ENCODE assay signal across 7 mouse cellular contexts in the genomic region with DNA sequence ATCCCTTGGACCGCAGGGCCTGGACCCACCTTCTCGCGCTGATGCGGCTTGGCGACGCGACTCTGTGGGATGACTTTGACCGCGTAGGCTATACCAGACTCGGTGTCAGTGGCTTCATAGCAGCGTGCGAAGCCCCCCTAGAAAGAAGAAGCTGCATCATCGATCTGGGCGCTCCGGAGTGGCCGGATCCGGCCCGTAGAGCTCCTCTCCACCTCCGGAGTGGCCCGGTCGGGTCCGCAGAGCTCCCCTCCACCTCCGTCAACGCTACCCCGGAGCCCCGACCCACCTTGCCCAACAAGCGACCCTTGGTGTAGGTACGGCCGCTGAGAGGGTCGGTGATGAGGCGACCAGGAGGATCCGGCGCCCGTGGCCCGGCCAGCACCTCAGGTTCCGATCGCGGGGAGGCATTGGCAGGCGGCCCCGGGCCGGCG. TPM values are rescaled to one million over a fixed set of nuclear protein-coding genes. Genes with fewer than 3 reads are reported as not detected.
DNase-seq lines count a peak whose midpoint lies in the region; ATAC-seq and TF ChIP-seq lines count a peak whose summit lies in the region.

No protein-coding gene starts in this region.

- peak overlapping the region; percentile 85 for H3K4me3 ChIP-seq in lung, postnatal 0 days (ENCODE audit: low read depth, low read length)
- H3K4me3 ChIP-seq in embryonic facial prominence, embryonic 14.5 days (ENCODE audit: low read depth, low read length): peak overlapping the region; percentile 83
- peak overlapping the region; percentile 82 for H3K4me3 ChIP-seq in intestine, embryonic 14.5 days (ENCODE audit: low read depth, low read length)

- WGBS in lung, postnatal 0 days: under 1% methylated on average over 41 of the region's 42 CpGs
- under 1% methylated on average over 31 of the region's 42 CpGs for WGBS in embryonic facial prominence, embryonic 14.5 days
- under 1% methylated on average over 42 of the region's 42 CpGs for WGBS in intestine, embryonic 14.5 days

- peaks cover 3% of the 10 kb centered on the region for H3K4me1 ChIP-seq in lung, postnatal 0 days (ENCODE audit: insufficient read depth, low read depth, low read length)
- peaks cover 4% of the 10 kb centered on the region; the same call in 1 of the 2 replicates for H3K4me1 ChIP-seq in embryonic facial prominence, embryonic 14.5 days (ENCODE audit: control insufficient read depth, insufficient read depth, low read length)
- 0 out of 2 replicates have a peak, but pooled peaks cover 10% of the 10 kb centered on the region for H3K4me1 ChIP-seq in intestine, embryonic 14.5 days (replicated peaks; ENCODE audit: control insufficient read depth, insufficient read depth, low read length)

- H3K9ac ChIP-seq in lung, postnatal 0 days (replicated peaks; ENCODE audit: low read depth): peak overlapping the region; percentile 78
- H3K9ac ChIP-seq in embryonic facial prominence, embryonic 14.5 days (ENCODE audit: low read depth, low read length): peak overlapping the region; percentile 84
- peak overlapping the region; percentile 75 for H3K9ac ChIP-seq in intestine, embryonic 14.5 days (ENCODE audit: low read length)

- no peak for TF ChIP-seq CTCF in lung, postnatal 0 days (IDR thresholded peaks at IDR 0.05)

- H3K36me3 ChIP-seq in lung, postnatal 0 days (ENCODE audit: insufficient read depth, low read length): no peaks in the 10 kb centered on the region
- H3K36me3 ChIP-seq in embryonic facial prominence, embryonic 14.5 days (ENCODE audit: control insufficient read depth, insufficient read depth, low read length): peaks cover 12% of the 10 kb centered on the region
- H3K36me3 ChIP-seq in intestine, embryonic 14.5 days (ENCODE audit: control insufficient read depth, insufficient read depth, low read length): no peaks in the 10 kb centered on the region

- no peak for TF ChIP-seq EP300 in lung, postnatal 0 days (IDR thresholded peaks at IDR 0.05)

- peak overlapping the region; percentile 99 for H3K4me2 ChIP-seq in lung, postnatal 0 days (replicated peaks; ENCODE audit: low read depth, low read length)
- peak overlapping the region; percentile 97 for H3K4me2 ChIP-seq in embryonic facial prominence, embryonic 14.5 days (ENCODE audit: low read depth, low read length)
- H3K4me2 ChIP-seq in intestine, embryonic 14.5 days (ENCODE audit: low read length): peak overlapping the region; percentile 98

- no peak overlapping the region for H3K27ac ChIP-seq in lung, postnatal 0 days (ENCODE audit: low read length)
- peak overlapping the region; percentile 52; the same call in 1 of the 2 replicates for H3K27ac ChIP-seq in embryonic facial prominence, embryonic 14.5 days (replicated peaks; ENCODE audit: low read depth, low read length)
- 0 out of 2 replicates have a peak overlapping the region, but pooled peaks have one; percentile 11 for H3K27ac ChIP-seq in intestine, embryonic 14.5 days (ENCODE audit: low read depth)

- DNase-seq in lung, postnatal 0 days (ENCODE audit: low spot score): no peak
- no peak for DNase-seq in lung, postnatal 14 days
- no peak for DNase-seq in embryonic facial prominence, embryonic 14.5 days (ENCODE audit: low spot score)
- DNase-seq in intestine, embryonic 14.5 days (ENCODE audit: low spot score): no peak
- DNase-seq in neural tube, embryonic 10.5 days (ENCODE audit: extremely low spot score, low spot score): peak; percentile 73
- no peak for DNase-seq in layer of hippocampus, adult 18-20 months (ENCODE audit: low spot score in 2 of 2)
- no peak for DNase-seq in frontal cortex, postnatal 25 days (ENCODE audit: low spot score in 2 of 2)

- no peaks in the 10 kb centered on the region for H3K9me3 ChIP-seq in lung, postnatal 0 days (ENCODE audit: low read length)
- no peaks in the 10 kb centered on the region for H3K9me3 ChIP-seq in embryonic facial prominence, embryonic 14.5 days (ENCODE audit: control insufficient read depth, low read length)
- H3K9me3 ChIP-seq in intestine, embryonic 14.5 days (ENCODE audit: control insufficient read depth, low read length): no peaks in the 10 kb centered on the region

- ATAC-seq in lung, postnatal 0 days: 0 out of 2 replicates have a peak, but pooled peaks have one; percentile 2
- ATAC-seq in embryonic facial prominence, embryonic 14.5 days (ENCODE audit: low read depth): peak; percentile 30
- ATAC-seq in intestine, embryonic 14.5 days (replicated peaks; ENCODE audit: low FRiP score, low TSS enrichment, low read depth): peak; percentile 4

- H3K27me3 ChIP-seq in lung, postnatal 0 days (replicated peaks; ENCODE audit: insufficient read depth, low read length): no peaks in the 10 kb centered on the region
- H3K27me3 ChIP-seq in embryonic facial prominence, embryonic 14.5 days (replicated peaks; ENCODE audit: control insufficient read depth, insufficient read depth, low read length): peaks cover 20% of the 10 kb centered on the region
- H3K27me3 ChIP-seq in intestine, embryonic 14.5 days (replicated peaks; ENCODE audit: control insufficient read depth, insufficient read depth, low read length): peaks cover 20% of the 10 kb centered on the region

RNA-seq across cellular contexts. Expression of a gene that starts 0.4 kb away (rescaled TPM):
- 4.0 and 5.0 TPM in 2 replicates for polyA plus RNA-seq in lung, postnatal 0 days (2015; fragmentation: Nextera tagmentation; extraction: Ambion mirVana)
- polyA plus RNA-seq in embryonic facial prominence, embryonic 14.5 days (2014; fragmentation: Nextera tagmentation; extraction: Ambion mirVana): 5.1 and 5.6 TPM in 2 replicates
- 3.1 and 3.7 TPM in 2 replicates for polyA plus RNA-seq in intestine, embryonic 14.5 days (2014; fragmentation: Nextera tagmentation; extraction: Ambion mirVana)
- total RNA-seq in layer of hippocampus, adult 18-20 months (2021): 1 to 10 TPM; 8.7 to 9.2 TPM

RNA-seq across cellular contexts. Expression of a gene that starts 6.8 kb away (rescaled TPM):
- polyA plus RNA-seq in lung, postnatal 0 days (2015; fragmentation: Nextera tagmentation; extraction: Ambion mirVana): 26.1 and 27.2 TPM in 2 replicates
- polyA plus RNA-seq in embryonic facial prominence, embryonic 14.5 days (2014; fragmentation: Nextera tagmentation; extraction: Ambion mirVana): 0.30 and 0.84 TPM in 2 replicates
- polyA plus RNA-seq in intestine, embryonic 14.5 days (2014; fragmentation: Nextera tagmentation; extraction: Ambion mirVana): not detected in 2 replicates
- 1 to 10 TPM in 1 of 2 experiments, under 1 TPM in 1; 0.46 to 1.1 TPM for total RNA-seq in layer of hippocampus, adult 18-20 months (2021)

RNA-seq across cellular contexts. Expression of a gene that starts 7.9 kb away (rescaled TPM):
- 3.8 and 4.3 TPM in 2 replicates for polyA plus RNA-seq in lung, postnatal 0 days (2015; fragmentation: Nextera tagmentation; extraction: Ambion mirVana)
- 6.6 and 7.0 TPM in 2 replicates for polyA plus RNA-seq in embryonic facial prominence, embryonic 14.5 days (2014; fragmentation: Nextera tagmentation; extraction: Ambion mirVana)
- 6.6 and 7.2 TPM in 2 replicates for polyA plus RNA-seq in intestine, embryonic 14.5 days (2014; fragmentation: Nextera tagmentation; extraction: Ambion mirVana)
- total RNA-seq in layer of hippocampus, adult 18-20 months (2021): 10 to 100 TPM; 13.9 to 16.9 TPM

RNA-seq across cellular contexts. Expression of a gene that starts 22.7 kb away (rescaled TPM):
- polyA plus RNA-seq in lung, postnatal 0 days (2015; fragmentation: Nextera tagmentation; extraction: Ambion mirVana): 633 and 681 TPM in 2 replicates
- polyA plus RNA-seq in embryonic facial prominence, embryonic 14.5 days (2014; fragmentation: Nextera tagmentation; extraction: Ambion mirVana): 1,243 and 1,364 TPM in 2 replicates
- 1,373 and 1,522 TPM in 2 replicates for polyA plus RNA-seq in intestine, embryonic 14.5 days (2014; fragmentation: Nextera tagmentation; extraction: Ambion mirVana)
- total RNA-seq in layer of hippocampus, adult 18-20 months (2021): 100 to 1,000 TPM; 576 to 601 TPM

RNA-seq across cellular contexts. Expression of a gene that starts 37.5 kb away (rescaled TPM):
- 3.6 and 4.0 TPM in 2 replicates for polyA plus RNA-seq in lung, postnatal 0 days (2015; fragmentation: Nextera tagmentation; extraction: Ambion mirVana)
- 9.0 and 11.0 TPM in 2 replicates for polyA plus RNA-seq in embryonic facial prominence, embryonic 14.5 days (2014; fragmentation: Nextera tagmentation; extraction: Ambion mirVana)
- 8.2 and 8.4 TPM in 2 replicates for polyA plus RNA-seq in intestine, embryonic 14.5 days (2014; fragmentation: Nextera tagmentation; extraction: Ambion mirVana)
- 1 to 10 TPM; 1.6 to 1.8 TPM for total RNA-seq in layer of hippocampus, adult 18-20 months (2021)

Comparison
In these comparisons a context has a peak if more than half of its experiments do, and no peak if none do; other contexts are left out.
1. RNA of a gene that starts 6.8 kb away (polyA plus RNA-seq): 26.1 to 27.2 TPM in lung, postnatal 0 days; 0.30 to 0.84 TPM in embryonic facial prominence, embryonic 14.5 days and not detected in intestine, embryonic 14.5 days; every median in the first group is over 10 times any median in the second.
2. Peak in every context shown above with its lines, with median percentiles within 50 percentile points of each other: ATAC-seq, H3K4me2 ChIP-seq, H3K4me3 ChIP-seq and H3K9ac ChIP-seq.